In the genomic region with DNA sequence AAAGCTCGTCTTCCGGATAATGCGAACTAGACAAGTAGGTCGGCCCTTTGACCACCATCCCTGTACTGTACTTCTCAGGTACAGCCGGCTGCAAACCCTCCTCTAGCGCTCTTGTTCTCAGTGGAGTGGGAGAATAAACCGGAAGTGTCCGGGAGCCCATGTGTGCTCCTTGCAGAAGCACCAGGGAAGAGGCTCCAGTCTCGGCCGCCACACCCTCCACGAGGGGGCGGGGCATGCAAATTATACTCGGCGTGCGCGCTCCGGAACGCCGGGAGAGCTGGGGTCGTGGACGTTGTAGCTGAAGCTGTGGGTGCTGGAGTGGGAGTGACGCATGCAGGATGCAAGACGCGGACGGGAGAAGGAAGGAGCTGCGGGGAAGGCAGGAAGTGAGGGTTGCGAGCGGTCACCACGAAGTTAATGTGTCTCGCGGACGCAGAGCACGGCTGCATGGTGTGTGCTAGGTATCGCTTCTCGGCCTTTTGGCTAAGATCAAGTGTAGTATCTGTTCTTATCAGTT, we compare ENCODE assay signal across 8 mouse cellular contexts. TPM values are rescaled to one million over a fixed set of nuclear protein-coding genes. Genes with fewer than 3 reads are reported as not detected.
DNase-seq lines count a peak whose midpoint lies in the region; ATAC-seq and TF ChIP-seq lines count a peak whose summit lies in the region.

No protein-coding gene starts in this region.

- TF ChIP-seq CTCF in cortical plate, adult 2 months (IDR thresholded peaks at IDR 0.05; ENCODE audit: extremely low read depth, insufficient read depth, low read length), result no peak

- no peaks in the 10 kb centered on the region; the same call in 1 of the 2 replicates for H3K4me1 ChIP-seq in cortical plate, adult 2 months (ENCODE audit: control insufficient read depth, insufficient read depth, low read length)

- intact Hi-C loops in left cerebral cortex, postnatal 10 days (cut with DNase I), result no loop called here

- peak; percentile 89 for ATAC-seq in activated CD4-positive, CD25-positive, alpha-beta regulatory T cell, adult 4 months
- peak; percentile 90 for ATAC-seq in inflammation-experienced regulatory T-cells, adult 6 months
- ATAC-seq in megakaryocyte-erythroid progenitor cell, adult 5-6 weeks (replicated peaks; ENCODE audit: low FRiP score, low TSS enrichment, poor library complexity, severe bottlenecking), result peak; percentile 76

- peak overlapping the region; percentile 48 for H3K4me3 ChIP-seq in cortical plate, adult 2 months (ENCODE audit: insufficient read depth, low read length)

- peak; percentile 84 for TF ChIP-seq POLR2A in cortical plate, adult 2 months (IDR thresholded peaks at IDR 0.05; ENCODE audit: extremely low read depth, insufficient read depth, low read length)

- peak; percentile 89 for DNase-seq in gastrocnemius, postnatal 10 days
- DNase-seq in left cerebral cortex, postnatal 10 days (ENCODE audit: extremely low spot score in 1 of 2, low spot score in 2 of 2), result peak; percentile 75 to 93
- DNase-seq in right cerebral cortex, postnatal 25 days, result peak; percentile 79
- peak; percentile 86 to 89 for DNase-seq in urinary bladder, postnatal 4 days (ENCODE audit: low spot score in 2 of 2)

- H3K27ac ChIP-seq in cortical plate, adult 2 months (ENCODE audit: insufficient read depth, low read length), result no peak overlapping the region; the same call in 1 of the 2 replicates

RNA-seq across cellular contexts. Expression of gene Pecr, which starts 29.5 kb away (rescaled TPM):
- polyA plus RNA-seq in activated CD4-positive, CD25-positive, alpha-beta regulatory T cell, adult 4 months (2017; shearing (Covaris generic)), result 1 to 10 TPM; 3.8 to 4.8 TPM
- 7.2 and 7.4 TPM in 2 replicates for polyA plus RNA-seq in cortical plate, adult 2 months (2012; rRNA removed)
- total RNA-seq in gastrocnemius, postnatal 10 days (2021), result 10 to 100 TPM; 18.8 to 20.1 TPM
- polyA plus RNA-seq in inflammation-experienced regulatory T-cells, adult 6 months (2017; shearing (Covaris generic)), result 1 to 10 TPM; 3.4 to 4.2 (median 4.1) TPM
- 1 to 10 TPM; 5.0 TPM for total RNA-seq in left cerebral cortex, postnatal 10 days (2021)
- total RNA-seq in megakaryocyte-erythroid progenitor cell, adult 5-6 weeks (2014; fragmentation: Nextera tagmentation), result 16.5 and 18.1 TPM in 2 replicates
- 13.3 and 23.8 TPM in 2 replicates for total RNA-seq in megakaryocyte-erythroid progenitor cell, adult 5-6 weeks (2017)

RNA-seq across cellular contexts. Expression of gene Tmem169, which starts 29.6 kb away (rescaled TPM):
- under 1 TPM in 1 of 2 experiments, not detected in 1; 0.15 TPM for polyA plus RNA-seq in activated CD4-positive, CD25-positive, alpha-beta regulatory T cell, adult 4 months (2017; shearing (Covaris generic))
- 15.9 and 18.2 TPM in 2 replicates for polyA plus RNA-seq in cortical plate, adult 2 months (2012; rRNA removed)
- under 1 TPM; 0.26 to 0.32 TPM for total RNA-seq in gastrocnemius, postnatal 10 days (2021)
- polyA plus RNA-seq in inflammation-experienced regulatory T-cells, adult 6 months (2017; shearing (Covaris generic)), result not detected
- total RNA-seq in left cerebral cortex, postnatal 10 days (2021), result 10 to 100 TPM; 35.7 to 39.7 TPM
- total RNA-seq in megakaryocyte-erythroid progenitor cell, adult 5-6 weeks (2014; fragmentation: Nextera tagmentation), result not detected in 2 replicates
- 0.08 TPM in 1 of 2 replicates, not detected in the other for total RNA-seq in megakaryocyte-erythroid progenitor cell, adult 5-6 weeks (2017)

RNA-seq across cellular contexts. Expression of gene Mreg, which starts 42.5 kb away (rescaled TPM):
- under 1 TPM in 1 of 2 experiments, not detected in 1; 0.15 TPM for polyA plus RNA-seq in activated CD4-positive, CD25-positive, alpha-beta regulatory T cell, adult 4 months (2017; shearing (Covaris generic))
- 3.2 and 3.8 TPM in 2 replicates for polyA plus RNA-seq in cortical plate, adult 2 months (2012; rRNA removed)
- 10 to 100 TPM; 31.3 to 31.8 TPM for total RNA-seq in gastrocnemius, postnatal 10 days (2021)
- polyA plus RNA-seq in inflammation-experienced regulatory T-cells, adult 6 months (2017; shearing (Covaris generic)), result under 1 TPM in 1 of 3 experiments, not detected in 2; 0.47 TPM
- 1 to 10 TPM; 1.6 to 2.2 TPM for total RNA-seq in left cerebral cortex, postnatal 10 days (2021)
- total RNA-seq in megakaryocyte-erythroid progenitor cell, adult 5-6 weeks (2014; fragmentation: Nextera tagmentation), result not detected in 2 replicates
- not detected in 2 replicates for total RNA-seq in megakaryocyte-erythroid progenitor cell, adult 5-6 weeks (2017)

RNA-seq across cellular contexts. Expression of gene Xrcc5, which starts 52.6 kb away (rescaled TPM):
- polyA plus RNA-seq in activated CD4-positive, CD25-positive, alpha-beta regulatory T cell, adult 4 months (2017; shearing (Covaris generic)), result 10 to 100 TPM; 28.3 to 31.8 TPM
- polyA plus RNA-seq in cortical plate, adult 2 months (2012; rRNA removed), result 12.4 and 13.0 TPM in 2 replicates
- total RNA-seq in gastrocnemius, postnatal 10 days (2021), result 10 to 100 TPM; 23.9 to 24.9 TPM
- polyA plus RNA-seq in inflammation-experienced regulatory T-cells, adult 6 months (2017; shearing (Covaris generic)), result 10 to 100 TPM; 23.7 to 29.9 (median 26.1) TPM
- total RNA-seq in left cerebral cortex, postnatal 10 days (2021), result 10 to 100 TPM in 1 of 2 experiments, 1 to 10 TPM in 1; 9.8 to 10.5 TPM
- 39.9 and 42.5 TPM in 2 replicates for total RNA-seq in megakaryocyte-erythroid progenitor cell, adult 5-6 weeks (2014; fragmentation: Nextera tagmentation)
- 72.9 and 78.9 TPM in 2 replicates for total RNA-seq in megakaryocyte-erythroid progenitor cell, adult 5-6 weeks (2017)

Comparison
In these comparisons a context has a peak if more than half of its experiments do, and no peak if none do; other contexts are left out.
1. RNA of gene Tmem169, which starts 29.6 kb away (total RNA-seq): 35.7 to 39.7 TPM in left cerebral cortex, postnatal 10 days; 0.26 to 0.32 TPM in gastrocnemius, postnatal 10 days and 0.08 TPM in megakaryocyte-erythroid progenitor cell, adult 5-6 weeks; every median in the first group is over 10 times any median in the second.
2. RNA of gene Mreg, which starts 42.5 kb away (total RNA-seq): 31.3 to 31.8 TPM in gastrocnemius, postnatal 10 days; 1.6 to 2.2 TPM in left cerebral cortex, postnatal 10 days and not detected in megakaryocyte-erythroid progenitor cell, adult 5-6 weeks; every median in the first group is over 10 times any median in the second.
3. Peak in every context shown above with its lines, with median percentiles within 50 percentile points of each other: ATAC-seq and DNase-seq.